Mouse (Mus musculus): ENCODE data around the gene Irgm2. TPM values are rescaled to one million over a fixed set of nuclear protein-coding genes. Genes with fewer than 3 reads are reported as not detected.
A peak's percentile ranks its signal among the peaks of the same experiment; 100 is the strongest.

The Irgm2 gene
- polyA plus RNA-seq, 1 experiment from 2014 or later: 6.1 TPM

GRCm38 (mm10) chr11:58180756-58181155 lies 18.7 kb upstream of the Irgm2 start:
- Histone ChIP-seq H3K4me1 (replicated peaks) (no peaks in the 10 kb centered on the region; the same call in 1 of the 2 replicates), H3K9ac (no peak overlapping the region), H3K27me3 (no peaks in the 10 kb centered on the region), H3K36me3 (replicated peaks) (peaks cover 48% of the 10 kb centered on the region), H3K9me3 (replicated peaks) (no peaks in the 10 kb centered on the region), H3K27ac (replicated peaks) (no peak overlapping the region), H3K4me2 (no peak overlapping the region), H3K4me3 (replicated peaks) (no peak overlapping the region)
- WGBS (ENCODE audit: insufficient replicate concordance): 88% methylated on average over 7 of the region's 7 CpGs
- no peak for ATAC-seq (ENCODE audit: insufficient read depth)

DNA sequence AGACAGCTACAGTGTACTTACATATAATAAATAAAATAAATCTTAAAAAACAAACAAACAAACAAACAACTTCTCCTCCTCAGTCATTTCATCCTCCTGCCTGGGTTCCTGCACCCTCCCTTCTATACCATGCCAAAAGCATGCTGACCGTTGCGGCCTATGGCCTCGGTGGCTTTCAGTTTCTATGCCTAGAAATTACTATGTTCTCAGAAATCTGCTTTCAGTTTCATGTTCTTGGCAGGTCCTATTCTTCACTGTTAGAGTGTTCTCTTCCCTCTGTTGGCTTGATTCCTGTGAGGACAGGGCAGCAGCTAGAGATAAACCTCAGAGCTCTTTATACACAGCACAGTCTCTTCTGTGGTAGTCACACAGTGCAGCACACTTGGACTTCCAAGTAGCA lies 15.8 kb upstream of the Irgm2 start:
- Histone ChIP-seq H3K4me2 (no peak overlapping the region), H3K27ac (replicated peaks) (no peak overlapping the region), H3K27me3 (no peaks in the 10 kb centered on the region), H3K9ac (no peak overlapping the region), H3K36me3 (replicated peaks) (peaks cover 20% of the 10 kb centered on the region; the same call in 1 of the 2 replicates), H3K4me1 (replicated peaks) (no peaks in the 10 kb centered on the region; the same call in 1 of the 2 replicates), H3K9me3 (replicated peaks) (no peaks in the 10 kb centered on the region), H3K4me3 (replicated peaks) (no peak overlapping the region)
- ATAC-seq (ENCODE audit: insufficient read depth): no peak
- 78% methylated on average over 3 of the region's 3 CpGs for WGBS (ENCODE audit: insufficient replicate concordance)

DNA sequence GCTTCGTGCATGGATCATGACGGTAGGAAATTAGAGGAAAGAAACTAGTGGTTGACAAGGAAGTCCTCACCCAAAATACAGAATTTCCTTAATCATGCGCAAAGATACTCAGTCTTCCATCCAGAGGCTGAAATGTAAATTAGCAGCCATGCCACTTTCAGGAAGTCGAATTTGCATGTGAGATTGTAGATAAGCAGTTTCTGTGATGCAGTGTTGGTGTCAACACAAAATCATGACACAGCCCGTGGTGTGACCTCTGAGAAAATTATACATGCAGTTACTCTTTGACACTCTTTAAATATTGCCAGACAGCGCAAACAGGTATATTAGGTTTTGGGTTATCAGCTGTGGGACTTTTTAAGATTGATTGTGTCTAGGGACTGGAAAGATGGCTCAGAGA lies 9.7 kb upstream of the Irgm2 start:
- Histone ChIP-seq H3K4me3 (replicated peaks) (no peak overlapping the region), H3K36me3 (replicated peaks) (no peaks in the 10 kb centered on the region), H3K4me2 (no peak overlapping the region), H3K9me3 (replicated peaks) (no peaks in the 10 kb centered on the region), H3K9ac (no peak overlapping the region), H3K27ac (replicated peaks) (no peak overlapping the region), H3K4me1 (replicated peaks) (no peaks in the 10 kb centered on the region), H3K27me3 (no peaks in the 10 kb centered on the region; the same call in 1 of the 2 replicates)
- WGBS (ENCODE audit: insufficient replicate concordance): 69% methylated on average over 6 of the region's 6 CpGs
- no peak for ATAC-seq (ENCODE audit: insufficient read depth)

- H3K36me3 ChIP-seq (replicated peaks): no peaks in the 10 kb centered on the region
- H3K9ac ChIP-seq: no peak overlapping the region
- no peak overlapping the region for H3K4me3 ChIP-seq (replicated peaks)
- no peaks in the 10 kb centered on the region for H3K9me3 ChIP-seq (replicated peaks)
- ATAC-seq (ENCODE audit: insufficient read depth): no peak
- H3K4me2 ChIP-seq: no peak overlapping the region
- no peak overlapping the region for H3K27ac ChIP-seq (replicated peaks)
- H3K27me3 ChIP-seq: no peaks in the 10 kb centered on the region; the same call in 1 of the 2 replicates
- 51% methylated on average over 3 of the region's 3 CpGs for WGBS (ENCODE audit: insufficient replicate concordance)
- peaks cover 5% of the 10 kb centered on the region for H3K4me1 ChIP-seq (replicated peaks)
Observed at GRCm38 (mm10) chr11:58193326-58193725, 6.1 kb upstream of the Irgm2 start.

- H3K4me2 ChIP-seq: no peak overlapping the region
- H3K4me3 ChIP-seq (replicated peaks): no peak overlapping the region
- no peak overlapping the region for H3K27ac ChIP-seq (replicated peaks)
- H3K27me3 ChIP-seq: no peaks in the 10 kb centered on the region; the same call in 1 of the 2 replicates
- 52% methylated on average over 4 of the region's 4 CpGs for WGBS (ENCODE audit: insufficient replicate concordance)
- peaks cover 9% of the 10 kb centered on the region for H3K4me1 ChIP-seq (replicated peaks)
- no peaks in the 10 kb centered on the region for H3K36me3 ChIP-seq (replicated peaks)
- no peak overlapping the region for H3K9ac ChIP-seq
- H3K9me3 ChIP-seq (replicated peaks): no peaks in the 10 kb centered on the region
- no peak for ATAC-seq (ENCODE audit: insufficient read depth)
Observed at GRCm38 (mm10) chr11:58193860-58194520, 5.4 kb upstream of the Irgm2 start.

GRCm38 (mm10) chr11:58198663-58199062 lies 755 bp upstream of the Irgm2 start:
- ATAC-seq (ENCODE audit: insufficient read depth): no peak
- no peaks in the 10 kb centered on the region for H3K9me3 ChIP-seq (replicated peaks)
- H3K4me2 ChIP-seq: peak overlapping the region; percentile 87
- no peak overlapping the region for H3K9ac ChIP-seq
- H3K27ac ChIP-seq (replicated peaks): peak overlapping the region; percentile 85
- H3K36me3 ChIP-seq (replicated peaks): no peaks in the 10 kb centered on the region
- WGBS (ENCODE audit: insufficient replicate concordance): 83% methylated on average over 4 of the region's 4 CpGs
- H3K27me3 ChIP-seq: no peaks in the 10 kb centered on the region; the same call in 1 of the 2 replicates
- peaks cover 29% of the 10 kb centered on the region for H3K4me1 ChIP-seq (replicated peaks)
- H3K4me3 ChIP-seq (replicated peaks): peak overlapping the region; percentile 69

DNA sequence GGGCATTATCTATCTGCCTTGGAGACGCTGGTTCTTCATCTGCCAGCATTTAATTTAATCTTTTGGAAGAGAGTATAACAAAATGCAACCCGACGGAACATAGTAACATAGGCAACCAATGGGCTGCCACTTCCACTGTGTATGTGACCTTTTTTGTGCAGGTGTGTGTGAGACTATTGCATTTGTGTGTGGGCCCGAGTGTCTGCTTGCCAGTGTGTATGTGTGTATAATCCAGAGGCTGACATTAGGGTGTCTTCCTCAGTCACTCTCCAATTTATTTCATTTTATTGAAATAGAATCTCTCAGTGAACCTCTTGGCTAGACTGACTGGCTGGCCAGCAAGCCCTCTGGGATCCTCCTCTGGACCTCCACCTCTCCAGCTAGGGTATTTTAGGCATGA lies 808 bp downstream of the Irgm2 start:
- H3K9ac ChIP-seq: peak overlapping the region; percentile 32; the same call in 1 of the 2 replicates
- H3K9me3 ChIP-seq (replicated peaks): no peaks in the 10 kb centered on the region
- peak overlapping the region; percentile 69 for H3K4me3 ChIP-seq (replicated peaks)
- H3K4me1 ChIP-seq (replicated peaks): peaks cover 29% of the 10 kb centered on the region
- H3K4me2 ChIP-seq: peak overlapping the region; percentile 87
- ATAC-seq (ENCODE audit: insufficient read depth): no peak
- H3K27me3 ChIP-seq: no peaks in the 10 kb centered on the region
- 67% methylated on average over 4 of the region's 4 CpGs for WGBS (ENCODE audit: insufficient replicate concordance)
- peak overlapping the region; percentile 55 for H3K27ac ChIP-seq (replicated peaks)
- no peaks in the 10 kb centered on the region for H3K36me3 ChIP-seq (replicated peaks)

DNA sequence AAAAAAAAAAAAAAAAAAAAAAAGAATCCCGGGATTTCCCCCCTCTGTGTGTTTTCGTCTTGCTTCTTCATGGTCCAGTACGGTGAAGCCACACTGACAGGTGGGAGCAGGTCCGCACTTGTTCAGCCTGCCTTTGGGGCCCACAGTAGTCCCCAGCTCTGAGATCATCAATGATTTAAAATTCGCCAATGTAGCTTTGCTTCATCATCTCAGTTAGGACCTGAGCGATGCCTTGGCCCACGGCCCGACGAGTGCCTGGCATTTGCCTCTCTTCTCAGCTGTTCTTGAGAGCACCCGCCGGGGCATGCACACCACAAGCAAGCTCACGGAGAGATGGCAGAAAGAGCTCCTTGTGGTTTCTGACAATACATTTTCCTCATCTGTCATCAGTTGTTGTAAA lies 1.6 kb downstream of the Irgm2 start:
- Histone ChIP-seq H3K27ac (replicated peaks) (no peak overlapping the region), H3K9me3 (replicated peaks) (no peaks in the 10 kb centered on the region), H3K27me3 (no peaks in the 10 kb centered on the region), H3K36me3 (replicated peaks) (no peaks in the 10 kb centered on the region), H3K4me2 (no peak overlapping the region), H3K9ac (no peak overlapping the region), H3K4me3 (replicated peaks) (no peak overlapping the region), H3K4me1 (replicated peaks) (peaks cover 33% of the 10 kb centered on the region)
- ATAC-seq (ENCODE audit: insufficient read depth): no peak
- WGBS (ENCODE audit: insufficient replicate concordance): 78% methylated on average over 12 of the region's 12 CpGs

DNA sequence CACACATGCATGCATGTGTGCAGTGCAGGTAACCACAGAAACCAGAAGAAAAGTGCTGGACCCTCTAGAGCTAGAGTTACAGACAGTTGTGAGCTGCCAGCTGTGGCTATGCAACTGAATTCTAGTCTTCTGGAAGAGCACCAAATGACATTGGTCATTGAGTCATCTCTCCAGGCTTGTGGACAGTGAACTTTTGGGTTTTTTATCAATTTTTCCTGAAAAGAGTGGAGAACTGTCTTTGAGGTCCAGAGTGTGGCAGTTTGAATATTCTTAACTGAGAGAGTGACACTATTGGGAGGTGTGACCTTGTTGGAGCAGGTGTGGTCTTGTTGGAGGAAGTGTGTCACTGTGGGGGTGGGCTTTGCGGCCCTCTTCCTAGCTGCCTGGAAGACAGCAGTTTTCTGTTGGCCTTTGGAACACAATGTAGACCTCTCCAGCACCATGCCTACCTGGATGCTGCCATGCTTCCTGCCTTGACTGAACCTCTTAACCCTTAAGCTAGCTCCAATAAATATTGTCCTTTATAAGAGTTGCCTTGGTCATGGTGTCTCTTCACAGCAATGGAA lies 11.0 kb downstream of the Irgm2 start:
- H3K27ac ChIP-seq (replicated peaks): 0 out of 2 replicates have a peak overlapping the region, but pooled peaks have one; percentile 46
- no peak for ATAC-seq (ENCODE audit: insufficient read depth)
- no peaks in the 10 kb centered on the region for H3K36me3 ChIP-seq (replicated peaks)
- WGBS (ENCODE audit: insufficient replicate concordance): 73% methylated on average over 1 of the region's 1 CpGs
- no peaks in the 10 kb centered on the region for H3K27me3 ChIP-seq
- peaks cover 49% of the 10 kb centered on the region for H3K4me1 ChIP-seq (replicated peaks)
- no peaks in the 10 kb centered on the region for H3K9me3 ChIP-seq (replicated peaks)
- no peak overlapping the region for H3K4me3 ChIP-seq (replicated peaks)
- H3K9ac ChIP-seq: no peak overlapping the region
- no peak overlapping the region for H3K4me2 ChIP-seq

GRCm38 (mm10) chr11:58211062-58211681 lies 11.8 kb downstream of the Irgm2 start:
- H3K4me1 ChIP-seq (replicated peaks): peaks cover 51% of the 10 kb centered on the region
- ATAC-seq (ENCODE audit: insufficient read depth): no peak
- no peak overlapping the region for H3K4me3 ChIP-seq (replicated peaks)
- no peaks in the 10 kb centered on the region for H3K36me3 ChIP-seq (replicated peaks)
- H3K4me2 ChIP-seq: peak overlapping the region; percentile 11; the same call in 1 of the 2 replicates
- H3K27ac ChIP-seq (replicated peaks): peak overlapping the region; percentile 46
- H3K27me3 ChIP-seq: no peaks in the 10 kb centered on the region
- no peaks in the 10 kb centered on the region for H3K9me3 ChIP-seq (replicated peaks)
- no peak overlapping the region for H3K9ac ChIP-seq
- WGBS (ENCODE audit: insufficient replicate concordance): 18% methylated on average over 9 of the region's 9 CpGs

DNA sequence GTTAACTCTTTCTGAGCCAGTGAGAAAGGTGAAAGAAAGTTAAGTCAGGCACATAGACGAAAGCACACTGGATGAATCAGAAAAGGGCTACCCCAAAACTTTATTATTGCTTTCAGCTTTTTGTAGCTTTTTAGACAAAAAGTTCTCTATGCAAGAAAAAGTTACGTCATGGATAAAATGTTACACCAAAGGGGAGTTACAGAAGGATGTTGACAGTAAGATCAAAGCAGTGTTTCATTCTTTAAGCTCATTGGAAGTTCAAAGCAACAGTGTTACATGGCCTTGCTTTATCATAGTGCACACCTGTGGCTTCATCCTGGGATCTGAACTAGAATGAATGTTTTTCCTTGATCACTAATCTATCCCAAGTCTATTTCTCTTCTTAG lies 12.3 kb downstream of the Irgm2 start:
- no peak for ATAC-seq (ENCODE audit: insufficient read depth)
- H3K4me3 ChIP-seq (replicated peaks): no peak overlapping the region
- H3K27me3 ChIP-seq: no peaks in the 10 kb centered on the region
- H3K4me2 ChIP-seq: 0 out of 2 replicates have a peak overlapping the region, but pooled peaks have one; percentile 11
- WGBS (ENCODE audit: insufficient replicate concordance): 51% methylated on average over 2 of the region's 2 CpGs
- no peaks in the 10 kb centered on the region for H3K36me3 ChIP-seq (replicated peaks)
- peak overlapping the region; percentile 46 for H3K27ac ChIP-seq (replicated peaks)
- peaks cover 55% of the 10 kb centered on the region for H3K4me1 ChIP-seq (replicated peaks)
- H3K9me3 ChIP-seq (replicated peaks): no peaks in the 10 kb centered on the region
- no peak overlapping the region for H3K9ac ChIP-seq
